Mouse (Mus musculus): ENCODE results near the gene Emilin2. TPM values are rescaled to one million over a fixed set of nuclear protein-coding genes. Genes with fewer than 3 reads are reported as not detected.

Gene Emilin2
- polyA plus RNA-seq, 1 experiment from 2014 or later = 32.9 TPM

DNA sequence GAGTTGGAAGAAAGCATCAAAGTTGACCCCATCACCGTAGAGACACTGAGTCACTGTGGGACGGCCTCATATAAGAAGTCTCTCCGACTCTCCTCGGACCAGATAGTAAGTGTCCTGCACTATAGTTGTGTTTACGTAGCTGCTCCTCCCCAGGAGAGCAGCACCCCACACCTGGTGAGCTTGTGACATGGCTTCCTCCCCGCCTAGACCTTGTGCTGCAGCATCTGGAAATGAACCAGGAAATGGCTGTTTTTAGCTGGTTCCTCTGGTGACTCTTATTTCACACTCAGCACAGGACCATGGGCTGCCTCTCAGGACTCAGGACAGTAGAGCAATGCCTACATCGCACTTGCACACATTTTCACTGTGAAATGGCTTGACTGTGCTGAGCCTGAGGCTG, 69.1 kb downstream of the Emilin2 start:
- Histone ChIP-seq H3K27me3 (no peaks in the 10 kb centered on the region), H3K4me2 (no peak overlapping the region), H3K36me3 (peaks cover 94% of the 10 kb centered on the region), H3K9ac (no peak overlapping the region), H3K27ac (no peak overlapping the region), H3K9me3 (no peaks in the 10 kb centered on the region), H3K4me1 (no peaks in the 10 kb centered on the region), H3K4me3 (no peak overlapping the region)
- WGBS = 90% methylated on average over 7 of the region's 7 CpGs
- ATAC-seq (ENCODE audit: insufficient number of reproducible peaks, low FRiP score, low TSS enrichment, low read depth) = no peak

DNA sequence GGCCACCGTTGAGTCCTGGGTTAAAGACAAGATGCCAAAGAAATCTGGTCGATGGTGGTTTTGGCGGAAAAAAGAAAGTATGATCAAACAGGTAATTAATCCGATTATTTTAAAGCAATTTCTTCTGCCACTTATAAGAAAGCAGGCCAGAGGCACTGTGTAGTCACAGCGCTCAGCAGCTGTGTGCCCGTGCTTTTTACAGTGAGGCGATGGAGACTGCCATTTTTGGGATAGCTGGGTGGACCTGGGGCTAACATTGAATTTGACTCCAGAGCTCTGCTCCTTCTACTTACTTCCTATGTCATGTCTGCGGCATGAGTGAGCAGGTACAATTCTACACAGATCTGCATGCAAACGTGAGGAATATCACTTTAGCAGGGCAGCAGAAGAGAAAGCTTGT, 71.0 kb downstream of the Emilin2 start:
- Histone ChIP-seq H3K4me3 (no peak overlapping the region), H3K27ac (no peak overlapping the region), H3K9me3 (no peaks in the 10 kb centered on the region), H3K36me3 (peaks cover 90% of the 10 kb centered on the region), H3K4me1 (no peaks in the 10 kb centered on the region), H3K9ac (no peak overlapping the region), H3K4me2 (no peak overlapping the region), H3K27me3 (no peaks in the 10 kb centered on the region)
- 88% methylated on average over 9 of the region's 9 CpGs for WGBS
- ATAC-seq (ENCODE audit: insufficient number of reproducible peaks, low FRiP score, low TSS enrichment, low read depth) = no peak

DNA sequence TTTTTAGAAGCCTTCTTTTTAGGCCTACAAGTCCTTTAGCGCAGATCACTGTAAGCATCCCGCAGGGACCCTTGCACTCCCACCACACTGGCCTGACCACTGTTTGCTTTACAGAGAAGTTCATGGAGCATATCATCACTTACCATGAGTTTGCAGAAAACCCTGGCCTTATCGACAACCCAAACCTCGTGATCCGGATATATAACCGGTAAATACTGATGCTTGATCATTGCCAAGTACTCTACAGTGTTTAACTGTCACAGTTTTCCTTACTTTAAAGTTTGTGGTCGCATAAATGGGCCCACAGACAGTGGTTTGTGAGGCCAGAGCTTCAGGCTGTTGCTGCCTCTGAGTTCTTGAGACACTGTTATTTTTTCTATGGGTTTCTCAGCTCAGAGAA, 73.3 kb downstream of the Emilin2 start:
- H3K36me3 ChIP-seq = peaks cover 80% of the 10 kb centered on the region
- no peak overlapping the region for H3K4me2 ChIP-seq
- no peaks in the 10 kb centered on the region for H3K9me3 ChIP-seq
- no peaks in the 10 kb centered on the region for H3K27me3 ChIP-seq
- H3K9ac ChIP-seq = no peak overlapping the region
- no peak overlapping the region for H3K27ac ChIP-seq
- no peak overlapping the region for H3K4me3 ChIP-seq
- 94% methylated on average over 7 of the region's 7 CpGs for WGBS
- no peaks in the 10 kb centered on the region for H3K4me1 ChIP-seq
- ATAC-seq (ENCODE audit: insufficient number of reproducible peaks, low FRiP score, low TSS enrichment, low read depth) = no peak

DNA sequence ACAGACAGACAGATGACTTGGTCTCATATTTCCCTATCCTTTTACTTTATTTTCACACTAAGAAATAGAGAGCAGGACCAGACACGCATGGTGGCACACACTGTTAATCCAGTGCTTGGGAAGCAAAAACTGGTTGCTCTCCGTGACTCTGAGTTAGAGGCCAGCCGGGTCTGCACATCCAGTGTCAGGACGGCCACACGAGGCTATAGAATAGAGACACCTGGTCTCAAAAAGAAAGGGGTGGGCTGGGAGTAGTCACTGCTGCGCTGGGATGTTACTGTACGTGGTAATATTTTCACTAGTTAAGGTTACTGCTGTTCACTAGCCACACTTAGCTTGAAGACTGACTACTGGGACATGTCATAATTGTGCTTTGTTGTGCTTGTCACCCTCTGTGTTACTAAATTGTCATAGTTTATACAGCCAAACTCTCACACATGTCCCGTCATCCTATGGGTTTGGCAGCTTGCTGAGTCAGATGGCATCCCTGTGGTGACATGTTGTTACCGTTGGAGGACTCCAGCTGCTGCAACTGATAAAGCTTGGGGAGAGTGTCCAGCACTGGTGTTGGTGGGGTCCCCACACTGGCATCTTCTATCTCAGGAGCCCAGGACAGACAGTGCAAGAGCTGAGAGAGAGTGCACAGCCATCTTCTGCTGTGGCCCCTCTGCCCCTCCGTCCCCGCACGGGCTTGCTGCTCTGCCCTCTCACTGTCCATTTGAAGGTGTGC, 76.4 kb downstream of the Emilin2 start:
- H3K36me3 ChIP-seq = peaks cover 69% of the 10 kb centered on the region
- WGBS = 86% methylated on average over 12 of the region's 12 CpGs
- no peak overlapping the region for H3K9ac ChIP-seq
- no peaks in the 10 kb centered on the region for H3K9me3 ChIP-seq
- H3K27ac ChIP-seq = no peak overlapping the region
- ATAC-seq (ENCODE audit: insufficient number of reproducible peaks, low FRiP score, low TSS enrichment, low read depth) = no peak
- H3K4me3 ChIP-seq = no peak overlapping the region
- H3K4me2 ChIP-seq = no peak overlapping the region
- H3K4me1 ChIP-seq = no peaks in the 10 kb centered on the region
- no peaks in the 10 kb centered on the region for H3K27me3 ChIP-seq

DNA sequence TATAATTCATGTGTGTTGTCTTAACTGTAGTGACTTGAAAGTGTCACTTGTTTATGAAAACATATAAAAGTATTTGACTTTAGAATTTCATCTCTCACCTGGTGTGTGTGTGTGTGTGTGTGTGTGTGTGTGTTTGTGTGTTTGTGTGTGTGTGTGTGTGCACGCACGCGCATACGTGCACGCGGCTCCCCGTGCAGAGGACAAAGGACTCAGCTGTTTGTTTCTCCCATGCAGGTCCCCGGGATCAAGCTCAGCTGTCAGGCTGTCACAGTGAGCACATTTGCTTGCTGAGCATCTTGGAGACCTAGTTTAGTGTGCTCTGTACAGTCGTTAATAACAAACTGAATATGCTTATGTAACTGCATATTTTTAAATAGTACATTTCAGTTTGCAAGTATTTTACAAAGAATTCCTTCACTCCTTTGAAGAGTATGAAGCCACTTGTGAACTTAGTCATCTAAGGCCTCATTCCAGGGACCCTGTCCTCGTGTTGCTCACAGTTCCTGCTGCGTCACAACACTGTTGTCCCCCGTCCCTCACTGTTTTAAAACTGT, 77.7 kb downstream of the Emilin2 start:
- no peak for ATAC-seq (ENCODE audit: insufficient number of reproducible peaks, low FRiP score, low TSS enrichment, low read depth)
- Histone ChIP-seq H3K4me2 (no peak overlapping the region), H3K9ac (no peak overlapping the region), H3K36me3 (peaks cover 61% of the 10 kb centered on the region), H3K9me3 (no peaks in the 10 kb centered on the region), H3K4me3 (no peak overlapping the region), H3K27ac (no peak overlapping the region), H3K4me1 (no peaks in the 10 kb centered on the region), H3K27me3 (no peaks in the 10 kb centered on the region)
- WGBS = 90% methylated on average over 12 of the region's 12 CpGs

DNA sequence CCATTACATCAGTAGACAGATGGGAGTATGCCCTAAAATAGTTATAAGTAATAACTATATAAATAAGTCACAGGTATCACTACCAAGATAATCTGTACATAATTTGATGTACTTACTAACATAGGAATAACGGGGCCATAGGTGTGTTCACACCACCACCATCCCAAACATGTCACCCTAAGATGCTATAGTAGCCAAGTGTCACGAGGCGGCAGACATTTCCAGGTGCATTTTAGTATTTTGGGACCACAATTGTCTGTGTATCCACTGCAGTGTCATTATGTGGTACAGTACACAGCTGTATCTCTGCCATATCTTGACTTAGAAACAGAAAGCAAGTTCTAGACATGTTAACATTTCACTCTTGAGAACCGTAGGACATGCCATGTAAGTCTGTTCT, 78.6 kb downstream of the Emilin2 start:
- peaks cover 52% of the 10 kb centered on the region for H3K36me3 ChIP-seq

DNA sequence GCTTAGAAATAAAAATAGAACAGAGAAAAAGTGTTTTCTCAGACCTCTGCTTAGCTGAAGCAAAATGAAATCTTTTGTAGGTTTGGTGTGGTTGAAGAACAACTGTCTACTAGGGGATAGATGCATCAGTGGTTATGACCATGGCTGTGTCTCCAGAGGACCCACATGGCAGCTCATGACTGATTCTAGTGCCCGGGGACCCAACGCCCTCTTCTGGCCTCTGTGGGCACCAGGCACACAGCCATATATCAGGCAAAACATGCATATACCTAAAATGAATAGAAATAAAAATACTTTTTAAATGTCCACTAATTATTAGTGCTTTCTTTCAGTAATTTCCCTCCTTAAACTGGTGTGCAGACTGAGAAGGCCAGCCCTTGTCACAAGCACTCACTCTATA, 79.8 kb downstream of the Emilin2 start:
- ATAC-seq (ENCODE audit: insufficient number of reproducible peaks, low FRiP score, low TSS enrichment, low read depth) = no peak
- H3K9ac ChIP-seq = no peak overlapping the region
- H3K4me3 ChIP-seq = no peak overlapping the region
- H3K9me3 ChIP-seq = no peaks in the 10 kb centered on the region
- H3K4me1 ChIP-seq = no peaks in the 10 kb centered on the region
- no peak overlapping the region for H3K27ac ChIP-seq
- WGBS = 82% methylated on average over 2 of the region's 2 CpGs
- H3K36me3 ChIP-seq = peaks cover 41% of the 10 kb centered on the region
- no peaks in the 10 kb centered on the region for H3K27me3 ChIP-seq
- H3K4me2 ChIP-seq = no peak overlapping the region

More for the DNA sequence above, 78.6 kb downstream of the Emilin2 start:
- H3K27ac ChIP-seq = no peak overlapping the region
- no peak for ATAC-seq (ENCODE audit: insufficient number of reproducible peaks, low FRiP score, low TSS enrichment, low read depth)
- 94% methylated on average over 4 of the region's 4 CpGs for WGBS
- no peak overlapping the region for H3K4me2 ChIP-seq
- H3K4me3 ChIP-seq = no peak overlapping the region
- no peak overlapping the region for H3K9ac ChIP-seq
- no peaks in the 10 kb centered on the region for H3K4me1 ChIP-seq
- H3K27me3 ChIP-seq = no peaks in the 10 kb centered on the region
- H3K9me3 ChIP-seq = no peaks in the 10 kb centered on the region

DNA sequence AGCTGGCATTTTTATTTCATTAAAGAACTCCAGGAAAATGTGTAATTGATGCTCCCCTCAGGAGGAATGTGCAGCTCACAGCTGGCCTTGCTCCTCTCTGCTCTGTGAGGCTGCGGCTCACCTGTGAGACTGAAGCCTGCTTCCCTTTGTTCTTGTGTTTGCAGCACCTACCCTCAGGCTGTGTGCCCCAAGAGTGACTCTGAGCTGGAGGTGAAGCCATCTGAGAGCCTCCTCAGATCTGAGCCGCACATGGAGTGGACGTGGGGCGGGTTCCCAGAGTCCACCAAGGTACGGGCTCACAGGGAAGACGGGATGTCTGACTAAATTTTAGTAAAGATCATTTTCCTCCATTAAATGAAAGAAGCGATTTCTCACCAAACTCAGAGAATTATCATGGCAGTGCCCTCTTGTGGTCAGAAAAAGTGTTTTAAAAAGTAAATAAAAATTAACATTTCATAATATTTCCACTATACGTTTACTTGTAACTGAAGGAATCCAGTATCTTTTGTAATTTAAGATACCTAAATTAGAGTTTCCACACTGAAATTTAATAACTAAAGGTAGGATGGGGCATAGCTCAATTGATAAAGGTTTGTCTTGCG, 81.6 kb downstream of the Emilin2 start:
- 54% methylated on average over 9 of the region's 9 CpGs for WGBS
- Histone ChIP-seq H3K9ac (no peak overlapping the region), H3K4me3 (no peak overlapping the region)

DNA sequence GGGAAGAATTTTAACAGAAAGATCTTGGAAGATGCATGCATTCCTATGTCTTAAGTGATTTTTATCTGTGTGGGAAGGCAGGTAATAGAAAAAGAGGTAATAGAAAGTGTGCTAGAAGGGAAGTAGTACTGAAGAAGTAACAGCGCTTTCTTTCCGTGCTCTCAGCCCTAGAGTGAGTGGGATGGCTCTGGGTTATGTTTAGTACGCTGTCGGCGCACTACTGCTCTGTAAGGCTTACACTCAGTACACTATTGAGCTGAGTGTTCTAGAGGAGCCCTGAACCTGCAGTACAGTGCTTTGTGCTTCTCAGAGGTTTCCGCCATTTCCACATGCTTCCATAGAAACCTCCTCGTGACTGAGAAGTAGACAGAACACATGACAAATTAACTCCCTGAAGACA, 83.1 kb downstream of the Emilin2 start:
- H3K36me3 ChIP-seq = peaks cover 21% of the 10 kb centered on the region

More for the DNA sequence above, 81.6 kb downstream of the Emilin2 start:
- Histone ChIP-seq H3K27me3 (no peaks in the 10 kb centered on the region), H3K27ac (no peak overlapping the region), H3K4me2 (no peak overlapping the region), H3K9me3 (no peaks in the 10 kb centered on the region), H3K36me3 (peaks cover 29% of the 10 kb centered on the region), H3K4me1 (no peaks in the 10 kb centered on the region)
- ATAC-seq (ENCODE audit: insufficient number of reproducible peaks, low FRiP score, low TSS enrichment, low read depth) = no peak

DNA sequence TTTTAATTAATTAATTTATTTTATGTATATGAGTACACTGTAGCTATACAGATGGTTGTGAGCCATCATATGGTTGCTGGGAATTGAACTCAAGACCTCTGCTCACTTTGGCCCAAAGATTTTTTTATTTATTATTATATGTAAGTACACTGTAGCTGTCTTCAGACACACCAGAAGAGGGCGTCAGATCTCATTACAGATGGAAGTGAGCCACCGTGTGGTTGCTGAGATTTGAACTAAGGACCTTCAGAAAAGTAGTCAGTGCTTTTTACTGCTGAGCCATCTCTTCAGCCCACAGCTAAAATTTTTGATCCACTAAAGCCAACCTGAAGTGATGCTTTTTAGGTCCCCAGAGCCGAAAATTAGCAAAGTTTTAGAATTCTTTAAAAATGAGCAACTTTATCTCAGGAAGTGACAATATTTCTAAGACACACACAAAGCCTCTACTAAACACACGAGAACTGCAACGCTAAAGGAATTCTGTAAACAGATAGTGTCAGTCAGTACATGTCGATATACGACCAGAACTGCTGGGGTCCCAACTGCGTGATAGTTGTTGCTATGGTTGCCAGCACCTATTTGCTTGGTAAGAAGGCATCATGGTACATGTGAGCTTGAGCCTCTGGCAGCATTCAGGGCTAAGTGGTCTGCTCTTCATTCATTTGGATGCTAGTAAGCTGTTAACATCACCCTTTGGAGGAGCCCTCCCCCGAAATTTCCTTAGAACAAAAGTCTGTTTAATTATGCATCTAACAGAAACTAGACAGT, 84.5 kb downstream of the Emilin2 start:
- Histone ChIP-seq H3K9me3 (no peaks in the 10 kb centered on the region), H3K27me3 (no peaks in the 10 kb centered on the region), H3K4me2 (no peak overlapping the region), H3K36me3 (peaks cover 13% of the 10 kb centered on the region), H3K4me1 (no peaks in the 10 kb centered on the region), H3K27ac (no peak overlapping the region), H3K9ac (no peak overlapping the region), H3K4me3 (no peak overlapping the region)
- no peak for ATAC-seq (ENCODE audit: insufficient number of reproducible peaks, low FRiP score, low TSS enrichment, low read depth)
- 84% methylated on average over 9 of the region's 9 CpGs for WGBS

More for the DNA sequence above, 83.1 kb downstream of the Emilin2 start:
- Histone ChIP-seq H3K9me3 (no peaks in the 10 kb centered on the region), H3K27me3 (no peaks in the 10 kb centered on the region), H3K4me2 (no peak overlapping the region), H3K4me3 (no peak overlapping the region), H3K27ac (no peak overlapping the region), H3K9ac (no peak overlapping the region), H3K4me1 (no peaks in the 10 kb centered on the region)
- 83% methylated on average over 7 of the region's 7 CpGs for WGBS
- ATAC-seq (ENCODE audit: insufficient number of reproducible peaks, low FRiP score, low TSS enrichment, low read depth) = no peak

DNA sequence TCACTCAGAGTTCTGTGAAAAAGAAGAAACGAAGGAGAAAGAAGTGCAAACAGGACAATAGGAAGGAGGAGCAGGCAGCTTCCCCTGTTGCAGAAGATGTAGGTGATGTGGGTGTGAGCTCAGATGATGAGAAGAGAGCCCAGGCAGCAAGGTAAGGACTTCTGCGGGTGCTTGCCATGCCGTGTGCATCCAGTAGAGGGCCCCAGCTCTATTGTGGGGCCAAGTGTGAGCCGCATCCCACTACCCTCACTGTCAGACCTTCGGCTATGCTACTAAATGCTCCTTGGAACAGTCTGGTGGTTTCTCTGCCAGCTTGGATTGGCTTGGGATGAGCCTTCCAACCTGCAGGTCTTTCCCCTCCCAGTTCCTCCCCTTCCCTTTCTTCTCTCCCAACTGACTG, 86.7 kb downstream of the Emilin2 start:
- Histone ChIP-seq H3K9ac (no peak overlapping the region), H3K36me3 (0 out of 2 replicates have a peak, but pooled peaks cover 3% of the 10 kb centered on the region), H3K9me3 (no peaks in the 10 kb centered on the region), H3K27ac (no peak overlapping the region), H3K4me2 (no peak overlapping the region), H3K4me3 (no peak overlapping the region), H3K27me3 (no peaks in the 10 kb centered on the region), H3K4me1 (no peaks in the 10 kb centered on the region)
- no peak for ATAC-seq (ENCODE audit: insufficient number of reproducible peaks, low FRiP score, low TSS enrichment, low read depth)
- 30% methylated on average over 5 of the region's 5 CpGs for whole genome bisulfite sequencing

DNA sequence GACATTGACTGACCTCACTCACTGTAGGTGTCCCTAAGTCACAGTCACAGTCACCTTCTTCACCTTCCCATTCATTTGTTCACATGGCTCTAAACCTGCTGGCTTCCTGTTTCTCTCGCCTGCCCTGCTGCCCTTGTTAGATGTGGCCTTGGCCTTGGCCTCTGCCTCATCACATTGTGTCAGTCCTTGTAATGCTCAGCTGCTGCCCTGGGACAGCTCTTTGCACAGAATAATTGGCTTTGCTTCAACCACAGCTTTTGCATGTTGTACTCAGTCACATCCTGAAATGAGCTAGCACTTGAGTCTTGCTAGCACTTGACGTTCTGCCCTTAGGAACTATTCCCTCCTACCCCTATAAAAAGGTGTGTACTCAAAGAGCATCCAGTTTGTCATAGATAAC, 87.3 kb downstream of the Emilin2 start:
- Histone ChIP-seq H3K4me1 (no peaks in the 10 kb centered on the region), H3K9me3 (no peaks in the 10 kb centered on the region), H3K36me3 (0 out of 2 replicates have a peak, but pooled peaks cover 3% of the 10 kb centered on the region), H3K27ac (no peak overlapping the region), H3K9ac (no peak overlapping the region), H3K4me3 (no peak overlapping the region), H3K27me3 (no peaks in the 10 kb centered on the region), H3K4me2 (no peak overlapping the region)
- 59% methylated on average over 2 of the region's 2 CpGs for WGBS
- no peak for ATAC-seq (ENCODE audit: insufficient number of reproducible peaks, low FRiP score, low TSS enrichment, low read depth)

Data from limb, embryonic 15.5 days (tissue).